Mouse (Mus musculus) MEL (cell line): ENCODE measurements at regions not wholly inside any gene's neighbourhood (a gene's known extent, or its start where the extent isn't known, plus 50 kb on each side); places are given as distances from the start of the nearest gene placed in this dataset.

Source experiments
- CTCF ChIP-seq, 3 experiments: IDR thresholded peaks in 2 of 3; conservative IDR thresholded peaks in 1 of 3; 2 replicates each; pipeline ENCODE4 v1.5.1; 2011 to 2012; ENCODE audit warnings: low read length in 3 of 3, low read depth in 2 of 3, mild to moderate bottlenecking in 2 of 3, improper control_type of control experiment in 1 of 3, inconsistent platforms in 1 of 3, mixed read lengths in 1 of 3, moderate library complexity in 1 of 3; ENCODE audit not compliant: control insufficient read depth in 1 of 3, insufficient read depth in 1 of 3, poor library complexity in 1 of 3, severe bottlenecking in 1 of 3
- EP300 ChIP-seq, 2 experiments: IDR thresholded peaks; 2 replicates each; pipeline ENCODE4 v1.6.1; 2011; ENCODE audit warnings: improper control_type of control experiment in 2 of 2, low read length in 2 of 2, low read depth in 1 of 2, mild to moderate bottlenecking in 1 of 2
- MAX ChIP-seq: IDR thresholded peaks from 2 replicates; pipeline ENCODE4 v1.6.1; 2011; ENCODE audit warnings: low read length, improper control_type of control experiment
- MAZ ChIP-seq: IDR thresholded peaks from 2 replicates; pipeline ENCODE4 v1.6.1; 2012; ENCODE audit warnings: low read depth, mild to moderate bottlenecking, inconsistent platforms, low read length, improper control_type of control experiment
- MEF2A ChIP-seq: IDR thresholded peaks from 2 replicates; pipeline ENCODE4 v1.6.1; 2014; ENCODE audit warnings: low read depth, mild to moderate bottlenecking, inconsistent platforms, low read length, improper control_type of control experiment; ENCODE audit not compliant: poor library complexity, insufficient replicate concordance, severe bottlenecking; ENCODE audit errors: extremely low read depth
- NRF1 ChIP-seq: IDR thresholded peaks from 2 replicates; pipeline ENCODE4 v1.6.1; 2014; ENCODE audit warnings: low read depth, mild to moderate bottlenecking, inconsistent platforms, low read length, improper control_type of control experiment, moderate library complexity; ENCODE audit not compliant: poor library complexity, insufficient read depth, severe bottlenecking
- POLR2A ChIP-seq, 2 experiments: IDR thresholded peaks; 2 replicates each; pipeline ENCODE4 v1.6.1; 2011 to 2012; ENCODE audit warnings: low read length in 2 of 2, mild to moderate bottlenecking in 2 of 2, control low read depth in 1 of 2, improper control_type of control experiment in 1 of 2, low read depth in 1 of 2, moderate library complexity in 1 of 2; ENCODE audit not compliant: control insufficient read depth in 1 of 2, insufficient read depth in 1 of 2, poor library complexity in 1 of 2
- TCF12 ChIP-seq: IDR thresholded peaks from 2 replicates; pipeline ENCODE4 v1.6.1; 2014; ENCODE audit warnings: low read depth, mild to moderate bottlenecking, inconsistent platforms, low read length, improper control_type of control experiment, moderate library complexity
- UBTF ChIP-seq: IDR thresholded peaks from 2 replicates; pipeline ENCODE4 v1.6.1; 2012; ENCODE audit warnings: low read depth, mild to moderate bottlenecking, inconsistent platforms, low read length, improper control_type of control experiment, moderate library complexity, borderline replicate concordance; ENCODE audit not compliant: insufficient read depth

DNA sequence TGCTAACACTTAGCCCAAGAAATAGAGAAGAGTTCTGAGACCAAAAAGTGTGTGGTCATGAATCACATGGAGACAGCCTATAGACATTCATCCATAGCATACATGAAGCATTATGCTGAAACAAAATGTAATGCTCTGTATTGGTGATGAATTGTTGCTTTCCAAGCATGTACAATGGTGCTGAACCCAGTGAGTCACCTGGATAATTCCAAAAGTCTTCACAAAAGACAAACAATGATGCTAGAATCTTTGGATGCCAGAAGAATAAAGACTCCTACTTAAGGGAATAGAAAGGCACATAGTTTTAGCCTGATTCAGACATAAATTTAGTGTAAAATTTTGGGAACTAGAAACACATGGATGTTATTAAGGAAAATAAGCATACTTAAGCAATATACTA, 548.4 kb upstream of the Intu start:
- no peak for TF ChIP-seq MEF2A
- no peak for TF ChIP-seq MAX
- no peak for TF ChIP-seq CTCF (IDR thresholded peaks at IDR 0.05 in 2 of 3, conservative IDR thresholded peaks at IDR 0.05 in 1 of 3; ENCODE audit: control insufficient read depth in 1 of 3, insufficient read depth in 1 of 3, low read depth in 2 of 3, low read length in 3 of 3, poor library complexity in 1 of 3, severe bottlenecking in 1 of 3)
- no peak for TF ChIP-seq TCF12
- TF ChIP-seq MAZ: no peak
- no peak for TF ChIP-seq POLR2A (IDR thresholded peaks at IDR 0.05; ENCODE audit: control insufficient read depth in 1 of 2, insufficient read depth in 1 of 2, low read depth in 1 of 2, low read length in 2 of 2, poor library complexity in 1 of 2)
- TF ChIP-seq UBTF: no peak
- no peak for TF ChIP-seq NRF1
- no peak for TF ChIP-seq EP300 (IDR thresholded peaks at IDR 0.05; ENCODE audit: low read depth in 1 of 2, low read length in 2 of 2)
